Mouse (Mus musculus) liver, embryonic 16.5 days (tissue): ENCODE measurements around the gene 4933411K16Rik. TPM values are rescaled to one million over a fixed set of nuclear protein-coding genes. Genes with fewer than 3 reads are reported as not detected.
A peak's percentile ranks its signal among the peaks of the same experiment; 100 is the strongest.

Experiments
- ATAC-seq: fragments of 200-750 bp; cut with Nextera tagmentation; 2 replicates; pipeline ENCODE4 v1.8.0; 2017; ENCODE audit warnings: low read depth, mild to moderate bottlenecking, moderate number of reproducible peaks, moderate library complexity
- H3K27ac ChIP-seq: fragments of 300-500 bp; sonication (generic); 2 replicates; pipeline ENCODE4 v1.5.1; 2014; ENCODE audit warnings: mild to moderate bottlenecking, low read length
- H3K27me3 ChIP-seq: fragments of 300-500 bp; sonication (generic); 2 replicates; pipeline ENCODE4 v1.6.1; 2014; ENCODE audit warnings: low read depth, low read length, mixed read lengths; ENCODE audit not compliant: control insufficient read depth, insufficient read depth
- H3K36me3 ChIP-seq: fragments of 300-500 bp; sonication (generic); 2 replicates; pipeline ENCODE4 v1.6.1; 2014; ENCODE audit warnings: mild to moderate bottlenecking; ENCODE audit not compliant: control insufficient read depth, insufficient read depth
- H3K4me1 ChIP-seq: fragments of 300-500 bp; sonication (generic); 2 replicates; pipeline ENCODE4 v1.6.1; 2014; ENCODE audit warnings: low read depth, low read length, mixed read lengths; ENCODE audit not compliant: control insufficient read depth
- H3K4me2 ChIP-seq: fragments of 300-500 bp; sonication (generic); 2 replicates; pipeline ENCODE4 v1.6.1; 2014; ENCODE audit warnings: low read depth, low read length, mixed read lengths
- H3K4me3 ChIP-seq: fragments of 300-500 bp; sonication (generic); 2 replicates; pipeline ENCODE4 v1.5.1; 2014; ENCODE audit warnings: low read depth, mild to moderate bottlenecking, low read length
- H3K9ac ChIP-seq: fragments of 300-500 bp; sonication (generic); 2 replicates; pipeline ENCODE4 v1.6.1; 2014; ENCODE audit warnings: low read depth, low read length
- H3K9me3 ChIP-seq: fragments of 300-500 bp; sonication (generic); replicated peaks from 2 replicates; pipeline ENCODE4 v1.6.1; 2016; ENCODE audit warnings: low read length; ENCODE audit not compliant: control insufficient read depth
- WGBS: fragments of 180-500 bp; shearing (Covaris S2); extraction: QIAGEN DNeasy Blood & Tissue Kit; methylation state at CpG from one replicate; pipeline ENCODE4 v1.1.7; 2014; ENCODE audit not compliant: insufficient replicate concordance; 5-methylcytosine and 5-hydroxymethylcytosine counted together
- polyA plus RNA-seq: library from polyadenylated mRNA; unstranded; fragments of >200 nt; fragmentation: Nextera tagmentation; extraction: Ambion mirVana; gene quantifications from 2 replicates; pipeline ENCODE4 v1.2.1, GENCODE M21; 2015

4933411K16Rik gene
- polyA plus RNA-seq, 1 experiment from 2014 or later, result 0.35 TPM

GRCm38 (mm10) chr19:42045269-42046102, 6.6 kb upstream of the 4933411K16Rik start, which contains the start of gene Hoga1:
Gene Hoga1 (plus strand): TSS chr19:42045610.
- Histone ChIP-seq H3K4me1 (no peaks in the 10 kb centered on the region; the same call in 1 of the 2 replicates), H3K36me3 (no peaks in the 10 kb centered on the region), H3K9ac (peak within 1 kb of the TSS; percentile 53), H3K27ac (peak within 1 kb of the TSS; percentile 67), H3K9me3 (no peaks in the 10 kb centered on the region), H3K4me2 (peak within 1 kb of the TSS; percentile 40), H3K4me3 (peak within 1 kb of the TSS; percentile 54), H3K27me3 (no peaks in the 10 kb centered on the region; the same call in 1 of the 2 replicates)
- WGBS, result 15% methylated on average over 23 of the region's 23 CpGs
- ATAC-seq, result peak; percentile 89

DNA sequence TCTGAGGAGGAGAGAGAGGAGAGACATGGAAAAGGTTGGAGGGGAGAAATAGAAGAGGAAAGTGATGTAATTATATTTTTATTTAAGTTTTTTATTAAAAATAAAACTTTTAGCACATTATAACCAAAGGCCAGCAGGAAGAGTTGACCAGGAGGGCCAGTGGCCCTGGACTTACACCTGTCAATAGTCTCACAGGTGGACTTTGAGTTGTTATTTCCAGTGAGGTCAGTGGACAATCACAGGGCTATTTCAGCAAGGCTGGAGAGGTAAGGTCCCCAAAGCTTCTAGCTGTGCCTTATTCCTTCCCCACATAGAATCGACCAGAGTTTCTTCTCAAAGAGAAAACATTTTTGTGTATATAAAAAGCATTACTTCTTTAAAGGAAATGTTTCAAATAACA, 1.8 kb upstream of the 4933411K16Rik start:
- Histone ChIP-seq H3K27me3 (no peaks in the 10 kb centered on the region), H3K4me2 (no peak overlapping the region), H3K9ac (no peak overlapping the region), H3K4me1 (no peaks in the 10 kb centered on the region; the same call in 1 of the 2 replicates), H3K27ac (peak overlapping the region; percentile 78), H3K36me3 (no peaks in the 10 kb centered on the region), H3K4me3 (no peak overlapping the region), H3K9me3 (no peaks in the 10 kb centered on the region)
- WGBS, result 37% methylated on average over 1 of the region's 1 CpGs
- ATAC-seq, result peak; percentile 52

DNA sequence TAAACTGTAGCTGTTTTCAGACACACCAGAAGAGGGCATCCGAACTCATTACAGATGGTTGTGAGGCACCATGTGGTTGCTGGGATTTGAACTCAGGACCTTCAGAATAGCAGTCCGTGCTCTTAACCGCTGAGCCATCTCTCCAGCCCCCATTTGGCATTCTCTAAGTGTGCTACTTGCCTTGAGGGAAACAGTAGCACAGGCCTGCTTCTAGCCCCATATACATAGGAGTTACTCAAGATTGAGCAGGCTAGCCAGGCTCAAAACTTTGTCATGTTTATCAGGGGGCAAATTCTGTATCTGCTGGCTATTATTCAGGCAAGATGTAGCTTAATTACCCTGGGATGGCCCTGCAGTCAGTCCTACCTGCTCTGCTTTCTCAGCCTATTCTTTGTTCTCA, 697 bp upstream of the 4933411K16Rik start:
- Histone ChIP-seq H3K27ac (no peak overlapping the region), H3K27me3 (no peaks in the 10 kb centered on the region), H3K4me1 (no peaks in the 10 kb centered on the region), H3K4me3 (no peak overlapping the region), H3K9ac (no peak overlapping the region), H3K9me3 (no peaks in the 10 kb centered on the region), H3K36me3 (no peaks in the 10 kb centered on the region), H3K4me2 (no peak overlapping the region)
- 73% methylated on average over 3 of the region's 3 CpGs for WGBS
- ATAC-seq, result no peak

GRCm38 (mm10) chr19:42054255-42054654, 2.2 kb downstream of the 4933411K16Rik start:
- Histone ChIP-seq H3K27me3 (no peaks in the 10 kb centered on the region), H3K27ac (no peak overlapping the region), H3K36me3 (no peaks in the 10 kb centered on the region), H3K4me3 (no peak overlapping the region), H3K4me1 (no peaks in the 10 kb centered on the region), H3K9ac (no peak overlapping the region), H3K4me2 (no peak overlapping the region), H3K9me3 (no peaks in the 10 kb centered on the region)
- no peak for ATAC-seq
- WGBS, result 53% methylated on average over 6 of the region's 6 CpGs

GRCm38 (mm10) chr19:42055881-42056280, 3.8 kb downstream of the 4933411K16Rik start:
- Histone ChIP-seq H3K36me3 (no peaks in the 10 kb centered on the region), H3K9me3 (no peaks in the 10 kb centered on the region), H3K4me3 (no peak overlapping the region), H3K4me2 (no peak overlapping the region), H3K9ac (no peak overlapping the region), H3K4me1 (peaks cover under 1% of the 10 kb centered on the region; the same call in 1 of the 2 replicates), H3K27me3 (no peaks in the 10 kb centered on the region), H3K27ac (no peak overlapping the region)
- ATAC-seq, result no peak
- 72% methylated on average over 2 of the region's 2 CpGs for WGBS

GRCm38 (mm10) chr19:42056719-42057409, 4.8 kb downstream of the 4933411K16Rik start:
- Histone ChIP-seq H3K27ac (no peak overlapping the region), H3K4me2 (no peak overlapping the region), H3K9ac (no peak overlapping the region), H3K36me3 (no peaks in the 10 kb centered on the region), H3K9me3 (no peaks in the 10 kb centered on the region), H3K4me3 (no peak overlapping the region), H3K4me1 (peaks cover 2% of the 10 kb centered on the region; the same call in 1 of the 2 replicates), H3K27me3 (no peaks in the 10 kb centered on the region)
- 60% methylated on average over 6 of the region's 6 CpGs for WGBS
- ATAC-seq, result no peak

DNA sequence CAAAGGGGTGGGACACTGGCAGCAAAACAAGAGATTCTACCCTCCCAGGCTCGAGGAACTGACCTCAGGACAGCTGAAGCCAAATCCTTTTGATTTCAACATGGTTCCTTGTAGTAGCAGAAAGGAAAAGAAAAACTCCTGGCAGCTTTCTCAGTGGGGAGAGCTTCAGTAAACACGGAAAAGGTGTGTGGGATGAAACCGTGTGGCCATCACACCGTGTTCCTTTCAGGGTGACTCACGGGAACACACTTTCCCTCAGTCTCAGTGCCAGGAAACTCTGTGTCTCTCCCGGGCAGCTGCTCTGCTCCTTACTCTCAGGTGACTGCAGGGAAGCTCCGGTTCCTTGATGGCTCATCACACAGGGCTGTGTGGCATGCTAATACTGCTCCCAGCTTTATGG, 6.4 kb downstream of the 4933411K16Rik start:
- Histone ChIP-seq H3K9me3 (no peaks in the 10 kb centered on the region), H3K4me3 (no peak overlapping the region), H3K27ac (no peak overlapping the region), H3K27me3 (no peaks in the 10 kb centered on the region), H3K4me2 (no peak overlapping the region), H3K36me3 (no peaks in the 10 kb centered on the region), H3K9ac (no peak overlapping the region), H3K4me1 (peaks cover 2% of the 10 kb centered on the region; the same call in 1 of the 2 replicates)
- ATAC-seq, result no peak
- 49% methylated on average over 7 of the region's 7 CpGs for WGBS

DNA sequence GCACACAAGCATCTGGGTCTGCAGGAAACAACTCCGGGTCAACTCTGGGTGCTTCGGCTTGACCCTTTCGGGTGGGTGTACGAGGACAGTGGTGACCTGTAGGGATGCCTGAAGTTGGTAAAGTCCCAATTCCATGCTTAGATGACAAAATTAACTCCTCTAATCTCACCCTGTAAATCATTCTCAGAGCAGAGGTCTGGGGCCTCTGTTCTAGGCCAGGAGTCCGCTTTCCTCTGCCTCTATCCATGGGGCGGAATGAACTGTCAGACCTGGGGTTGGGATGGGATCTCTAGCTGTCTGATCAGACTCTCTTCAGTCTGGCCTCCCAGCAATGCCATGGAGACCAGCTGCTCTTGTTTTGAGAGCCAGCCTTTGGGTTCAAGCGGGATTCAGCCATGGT, 9.4 kb downstream of the 4933411K16Rik start:
- Histone ChIP-seq H3K9me3 (no peaks in the 10 kb centered on the region), H3K27me3 (no peaks in the 10 kb centered on the region), H3K4me1 (peaks cover 2% of the 10 kb centered on the region; the same call in 1 of the 2 replicates), H3K36me3 (no peaks in the 10 kb centered on the region), H3K27ac (peak overlapping the region; percentile 59), H3K9ac (no peak overlapping the region), H3K4me2 (no peak overlapping the region), H3K4me3 (no peak overlapping the region)
- peak; percentile 86 for ATAC-seq
- 64% methylated on average over 7 of the region's 7 CpGs for WGBS
